Mouse (Mus musculus) kidney, adult 2 months (tissue): ENCODE data around the gene Btg2.

Experiments used
- CTCF ChIP-seq: fragments of 200-500 bp; conservative IDR thresholded peaks from 2 replicates; pipeline ENCODE4 v1.5.1; 2011; ENCODE audit warnings: low read depth, mild to moderate bottlenecking, control low read depth, low read length, moderate library complexity, mixed read lengths; ENCODE audit not compliant: insufficient read depth, insufficient read length
- POLR2A ChIP-seq: fragments of 200-500 bp; IDR thresholded peaks from one replicate; pipeline ENCODE4 v1.6.1; 2011; ENCODE audit warnings: low read depth, low read length, control low read depth

GRCm38 (mm10) chr1:134073658-134074057 is 5.3 kb downstream of the Btg2 start:
- TF ChIP-seq CTCF (no peak), POLR2A (no peak)
